Mouse (Mus musculus): Measurements from ENCODE around the gene Csnka2ip. TPM values are rescaled to one million over a fixed set of nuclear protein-coding genes. Genes with fewer than 3 reads are reported as not detected.

Gene Csnka2ip
- polyA plus RNA-seq, 1 experiment, result not detected

GRCm38 (mm10) chr16:64558518-64558917 lies 43.7 kb downstream of the Csnka2ip start:
- H3K4me1 ChIP-seq (ENCODE audit: control insufficient read depth, insufficient read depth, insufficient read length, low read length), result no peaks in the 10 kb centered on the region
- H3K27me3 ChIP-seq (ENCODE audit: control insufficient read depth, insufficient read depth, low read length), result no peaks in the 10 kb centered on the region
- 69% methylated on average over 2 of the region's 2 CpGs for WGBS
- H3K4me3 ChIP-seq (ENCODE audit: low read depth, low read length), result no peak overlapping the region
- H3K27ac ChIP-seq (ENCODE audit: insufficient read depth, low read depth, low read length), result no peak overlapping the region
- no peaks in the 10 kb centered on the region for H3K36me3 ChIP-seq (ENCODE audit: control insufficient read depth, insufficient read depth, low read length)
- TF ChIP-seq POLR2A (IDR thresholded peaks at IDR 0.05; ENCODE audit: low read depth, low read length), result no peak
- TF ChIP-seq CTCF (IDR thresholded peaks at IDR 0.05; ENCODE audit: extremely low read depth, insufficient read length, insufficient replicate concordance, low read depth, low read length), result no peak

GRCm38 (mm10) chr16:64526883-64527282 lies 75.3 kb downstream of the Csnka2ip start:
- H3K27ac ChIP-seq (ENCODE audit: insufficient read depth, low read depth, low read length), result no peak overlapping the region
- WGBS, result 82% methylated on average over 2 of the region's 2 CpGs
- TF ChIP-seq CTCF (IDR thresholded peaks at IDR 0.05; ENCODE audit: extremely low read depth, insufficient read length, insufficient replicate concordance, low read depth, low read length), result no peak
- TF ChIP-seq POLR2A (IDR thresholded peaks at IDR 0.05; ENCODE audit: low read depth, low read length), result no peak

GRCm38 (mm10) chr16:64524051-64524645 lies 78.1 kb downstream of the Csnka2ip start:
- H3K27ac ChIP-seq (ENCODE audit: insufficient read depth, low read depth, low read length), result no peak overlapping the region
- WGBS, result 71% methylated on average over 5 of the region's 5 CpGs
- TF ChIP-seq CTCF (IDR thresholded peaks at IDR 0.05; ENCODE audit: extremely low read depth, insufficient read length, insufficient replicate concordance, low read depth, low read length), result no peak
- no peak for TF ChIP-seq POLR2A (IDR thresholded peaks at IDR 0.05; ENCODE audit: low read depth, low read length)
- no peaks in the 10 kb centered on the region for H3K4me1 ChIP-seq (ENCODE audit: control insufficient read depth, insufficient read depth, insufficient read length, low read length)
- no peak overlapping the region for H3K4me3 ChIP-seq (ENCODE audit: low read depth, low read length)
- H3K27me3 ChIP-seq (ENCODE audit: control insufficient read depth, insufficient read depth, low read length), result no peaks in the 10 kb centered on the region
- H3K36me3 ChIP-seq (ENCODE audit: control insufficient read depth, insufficient read depth, low read length), result no peaks in the 10 kb centered on the region

More at GRCm38 (mm10) chr16:64526883-64527282, 75.3 kb downstream of the Csnka2ip start:
- Histone ChIP-seq H3K4me3 (ENCODE audit: low read depth, low read length) (no peak overlapping the region), H3K4me1 (ENCODE audit: control insufficient read depth, insufficient read depth, insufficient read length, low read length) (no peaks in the 10 kb centered on the region), H3K36me3 (ENCODE audit: control insufficient read depth, insufficient read depth, low read length) (no peaks in the 10 kb centered on the region), H3K27me3 (ENCODE audit: control insufficient read depth, insufficient read depth, low read length) (no peaks in the 10 kb centered on the region)

GRCm38 (mm10) chr16:64513423-64513822 lies 88.8 kb downstream of the Csnka2ip start:
- 73% methylated on average over 2 of the region's 2 CpGs for WGBS
- Histone ChIP-seq H3K4me1 (ENCODE audit: control insufficient read depth, insufficient read depth, insufficient read length, low read length) (no peaks in the 10 kb centered on the region), H3K36me3 (ENCODE audit: control insufficient read depth, insufficient read depth, low read length) (no peaks in the 10 kb centered on the region), H3K27me3 (ENCODE audit: control insufficient read depth, insufficient read depth, low read length) (no peaks in the 10 kb centered on the region), H3K4me3 (ENCODE audit: low read depth, low read length) (no peak overlapping the region), H3K27ac (ENCODE audit: insufficient read depth, low read depth, low read length) (no peak overlapping the region)
- TF ChIP-seq POLR2A (IDR thresholded peaks at IDR 0.05; ENCODE audit: low read depth, low read length), result no peak
- no peak for TF ChIP-seq CTCF (IDR thresholded peaks at IDR 0.05; ENCODE audit: extremely low read depth, insufficient read length, insufficient replicate concordance, low read depth, low read length)

Other genes starting within 250 kb of the Csnka2ip start
- gene 4930453N24Rik, start 168.8 kb upstream of the Csnka2ip start, polyA plus RNA-seq (2012; rRNA removed), result 0.70 and 1.4 TPM in 2 replicates
- 0.18 and 0.37 TPM in 2 replicates for gene Zfp654, start 249.2 kb upstream of the Csnka2ip start, polyA plus RNA-seq (2012; rRNA removed)
- gene Cggbp1, start 249.6 kb upstream of the Csnka2ip start, polyA plus RNA-seq (2012; rRNA removed), result 1.6 and 3.8 TPM in 2 replicates